Mouse (Mus musculus) erythroblast, embryonic 14.5 days (primary cell): Measurements from ENCODE around the gene BC051665.
A peak's percentile ranks its signal among the peaks of the same experiment; 100 is the strongest.

Experiments used
- GATA1 ChIP-seq: IDR thresholded peaks from 2 replicates; pipeline ENCODE4 v1.6.1; 2012; ENCODE audit warnings: low read length, inconsistent platforms, mixed read lengths
- TAL1 ChIP-seq: IDR thresholded peaks from 3 replicates; pipeline ENCODE4 v1.6.1; 2012; ENCODE audit warnings: low read length, inconsistent platforms, mixed read lengths

DNA sequence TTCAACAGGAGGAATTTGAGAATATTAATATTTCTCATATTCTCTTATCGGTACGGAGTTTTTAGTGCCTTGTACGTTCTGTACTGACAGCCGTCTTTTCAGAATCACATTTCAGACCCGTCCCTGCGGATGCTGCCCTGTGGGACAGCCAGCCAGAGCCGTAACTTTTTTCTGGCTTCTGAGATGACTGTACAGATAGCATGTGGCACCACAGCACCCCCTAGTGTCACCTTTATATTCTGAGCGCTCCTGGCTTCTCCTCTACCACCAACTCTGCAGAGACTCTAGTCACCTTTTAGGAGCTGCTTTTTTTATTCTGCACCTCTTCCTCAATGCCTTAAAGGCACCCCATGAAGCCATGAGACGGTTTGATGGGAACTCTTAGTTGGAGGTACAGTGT, 47.7 kb downstream of the BC051665 start:
- no peak for TF ChIP-seq TAL1
- TF ChIP-seq GATA1: peak; percentile 39; the same call in 1 of the 2 replicates
